Mouse (Mus musculus): Measurements from ENCODE around the gene Lrrc10.

DNA sequence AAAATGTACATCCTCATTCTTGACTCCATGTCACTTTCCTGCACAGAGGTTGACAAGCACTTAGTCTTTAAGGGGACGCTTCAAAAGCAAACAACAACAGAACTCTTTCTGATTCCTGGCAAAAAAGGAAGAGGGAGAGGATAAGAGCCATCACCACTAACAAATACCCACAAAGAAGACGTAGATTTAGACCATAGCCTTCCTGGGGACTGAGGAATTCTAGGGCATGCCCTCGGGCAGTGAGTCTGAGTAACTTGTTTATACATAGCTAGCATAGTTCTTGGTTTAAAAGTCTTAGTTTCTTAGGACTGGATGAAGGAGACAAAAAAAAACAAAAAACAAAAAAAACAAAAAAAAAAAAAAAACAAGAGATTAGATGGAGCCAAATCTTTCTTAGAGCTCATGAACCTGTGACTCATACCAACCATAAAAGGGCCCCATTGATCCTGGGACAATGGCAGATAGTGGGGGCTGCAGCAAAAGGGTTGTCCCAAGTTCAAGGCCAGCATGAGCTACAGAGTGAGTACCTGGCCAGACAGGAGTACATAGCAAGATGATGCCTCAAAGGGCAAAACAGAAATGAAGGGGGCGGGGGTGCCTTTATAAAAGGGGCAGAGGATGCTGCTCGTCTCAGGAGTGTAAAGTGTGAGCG is 49.4 kb upstream of the Lrrc10 start:
- TF ChIP-seq CTCF (IDR thresholded peaks at IDR 0.05; ENCODE audit: extremely low read depth, insufficient read depth, low read length): no peak
- TF ChIP-seq POLR2A (IDR thresholded peaks at IDR 0.05; ENCODE audit: extremely low read depth, insufficient read depth, low read length): no peak
